Mouse (Mus musculus) kidney, postnatal 4 days (tissue): Measurements from ENCODE around the gene Vmn1r135.
"Not testable (repeated sequence)": the region's sequence is repeated elsewhere in the genome, so short reads cannot be mapped to it uniquely, and the experiment has no call there.

Experiments used
- DNase-seq, 2 experiments: peaks; one replicate each; pipeline ENCODE4 v3.0.0; 2021; ENCODE audit warnings: mixed read lengths in 2 of 2

Vmn1r135 gene

DNA sequence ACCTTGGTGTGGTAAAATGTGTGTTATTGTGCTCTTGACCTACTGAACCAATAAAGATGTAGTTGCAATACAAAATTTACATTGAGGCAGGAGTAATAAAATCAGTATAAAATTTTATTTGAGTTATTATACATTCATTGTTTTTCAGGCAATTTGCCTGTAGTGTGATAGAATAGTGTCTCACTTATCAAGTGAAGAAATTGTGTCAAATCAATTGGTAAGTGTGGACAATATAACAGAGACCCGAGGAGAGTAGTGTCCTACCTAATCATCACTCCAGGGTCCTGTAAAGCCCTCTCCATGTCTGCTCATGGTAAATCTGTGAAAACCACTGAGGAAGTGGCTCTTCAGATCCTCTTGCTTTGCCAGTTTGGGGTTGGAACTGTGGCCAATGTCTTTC, at the start of gene Vmn1r135:
Vmn1r135 (plus strand) TSS at position 301 of the 400 bp plus-strand sequence.
- not testable (repeated sequence) for DNase-seq

- DNase-seq, result not testable (repeated sequence)
Measured at GRCm38 (mm10) chr7:21796628-21797027, 35.5 kb upstream of the Vmn1r135 start, which contains the start of gene Gm4177. TSS of gene Gm4177 (minus strand) at chr7:21796728.

- not testable (repeated sequence) for DNase-seq
Measured at GRCm38 (mm10) chr7:21844167-21844566, 12.0 kb downstream of the Vmn1r135 start, which contains the start of gene Gm5725. TSS of gene Gm5725 (minus strand) at chr7:21844267.
